Mouse (Mus musculus) myocyte (in vitro differentiated cells): ENCODE measurements around the gene Pld4.

Source experiments
- CEBPB ChIP-seq: IDR thresholded peaks from 2 replicates; pipeline ENCODE4 v1.6.1; 2011; ENCODE audit warnings: mild to moderate bottlenecking, moderate library complexity; ENCODE audit not compliant: poor library complexity, insufficient read depth, severe bottlenecking
- E2F4 ChIP-seq: IDR thresholded peaks from one replicate; pipeline ENCODE4 v1.6.1; 2011; ENCODE audit warnings: mild to moderate bottlenecking, control low read depth, moderate library complexity; ENCODE audit not compliant: insufficient read depth
- MAX ChIP-seq: IDR thresholded peaks from one replicate; pipeline ENCODE4 v1.6.1; 2011; ENCODE audit warnings: low read depth, mild to moderate bottlenecking, control low read depth
- MYOD1 ChIP-seq, 3 experiments: IDR thresholded peaks; one replicate each; pipeline ENCODE4 v1.6.1; 2011; ENCODE audit warnings: control low read depth in 2 of 3, low read depth in 2 of 3, mild to moderate bottlenecking in 2 of 3, moderate library complexity in 1 of 3; ENCODE audit not compliant: insufficient read length in 2 of 3, control insufficient read depth in 1 of 3
- MYOG ChIP-seq, 3 experiments: IDR thresholded peaks; one replicate each; pipeline ENCODE4 v1.6.1; 2011; ENCODE audit warnings: control low read depth in 2 of 3, low read depth in 2 of 3, mild to moderate bottlenecking in 2 of 3; ENCODE audit not compliant: insufficient read length in 2 of 3, control insufficient read depth in 1 of 3, insufficient read depth in 1 of 3
- POLR2A ChIP-seq: IDR thresholded peaks from one replicate; pipeline ENCODE4 v1.6.1; 2011; ENCODE audit warnings: low read depth, mild to moderate bottlenecking, control low read depth, moderate library complexity; ENCODE audit not compliant: insufficient read length
- POLR2AphosphoS2 ChIP-seq: IDR thresholded peaks from one replicate; pipeline ENCODE4 v1.6.1; 2011; ENCODE audit warnings: low read depth, control low read depth; ENCODE audit not compliant: insufficient read length
- TCF12 ChIP-seq: IDR thresholded peaks from one replicate; pipeline ENCODE4 v1.6.1; 2011; ENCODE audit warnings: mild to moderate bottlenecking, control low read depth; ENCODE audit not compliant: poor library complexity, insufficient read depth, severe bottlenecking
- TCF3 ChIP-seq: IDR thresholded peaks from one replicate; pipeline ENCODE4 v1.6.1; 2011; ENCODE audit warnings: low read depth, control low read depth; ENCODE audit not compliant: insufficient read length
- USF1 ChIP-seq: IDR thresholded peaks from one replicate; pipeline ENCODE4 v1.6.1; 2011; ENCODE audit warnings: low read depth, mild to moderate bottlenecking, control low read depth, moderate library complexity

GRCm38 (mm10) chr12:112717140-112717539 is 43.3 kb upstream of the Pld4 start:
- TF ChIP-seq MYOG (IDR thresholded peaks at IDR 0.05; ENCODE audit: control insufficient read depth in 1 of 3, insufficient read depth in 1 of 3, insufficient read length in 2 of 3, low read depth in 2 of 3) (no peak), POLR2A (no peak), MAX (no peak), CEBPB (no peak), TCF12 (no peak), TCF3 (no peak), POLR2AphosphoS2 (no peak), USF1 (no peak), E2F4 (no peak), MYOD1 (IDR thresholded peaks at IDR 0.05; ENCODE audit: control insufficient read depth in 1 of 3, insufficient read length in 2 of 3, low read depth in 2 of 3) (no peak)
